Mouse (Mus musculus): ENCODE data around the gene Zswim2. TPM values are rescaled to one million over a fixed set of nuclear protein-coding genes. Genes with fewer than 3 reads are reported as not detected.

Gene Zswim2
- polyA plus RNA-seq, 1 experiment: not detected

DNA sequence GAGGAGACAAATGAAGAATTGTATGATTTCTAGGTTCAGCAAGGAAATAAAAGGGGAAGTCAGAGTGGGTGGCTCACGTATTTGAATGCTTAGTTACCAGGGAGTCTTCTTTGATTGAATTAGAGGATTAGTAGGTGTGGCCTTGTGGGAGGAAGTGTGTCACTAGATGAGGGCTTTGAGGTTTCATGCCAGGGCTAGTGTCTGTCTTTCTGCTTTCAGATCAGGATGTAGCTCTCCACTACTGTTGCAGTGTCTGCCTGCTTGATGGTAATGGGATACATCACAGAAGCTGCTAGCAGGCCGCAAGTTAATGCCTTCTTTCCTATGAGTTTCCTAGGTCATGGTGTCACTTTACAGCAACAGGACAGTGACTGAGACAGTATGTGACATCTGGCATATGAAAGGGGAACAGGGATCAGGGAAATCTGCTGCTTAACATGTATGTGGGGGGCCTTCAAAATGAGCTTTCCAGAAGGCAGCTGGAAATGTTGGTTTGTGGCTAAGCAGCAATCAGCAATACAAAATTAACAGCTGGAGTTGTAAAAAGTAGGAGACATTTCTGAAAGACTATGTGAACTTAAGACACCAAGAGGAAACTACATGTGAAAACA, 11.4 kb downstream of the Zswim2 start:
- no peak overlapping the region for H3K27ac ChIP-seq (ENCODE audit: control insufficient read depth, insufficient read depth, low read depth, low read length, poor library complexity)
- no peak overlapping the region for H3K4me3 ChIP-seq (replicated peaks; ENCODE audit: control insufficient read depth, low read depth, low read length)
- no peak for TF ChIP-seq CTCF (IDR thresholded peaks at IDR 0.05; ENCODE audit: control insufficient read depth, insufficient read depth, low read length)
- no peak for TF ChIP-seq POLR2A (IDR thresholded peaks at IDR 0.05; ENCODE audit: borderline replicate concordance, control insufficient read depth, low read depth, low read length)
- no peaks in the 10 kb centered on the region for H3K4me1 ChIP-seq (ENCODE audit: control insufficient read depth, insufficient read depth, low read length)
- WGBS: 5% methylated on average over 2 of the region's 2 CpGs

DNA sequence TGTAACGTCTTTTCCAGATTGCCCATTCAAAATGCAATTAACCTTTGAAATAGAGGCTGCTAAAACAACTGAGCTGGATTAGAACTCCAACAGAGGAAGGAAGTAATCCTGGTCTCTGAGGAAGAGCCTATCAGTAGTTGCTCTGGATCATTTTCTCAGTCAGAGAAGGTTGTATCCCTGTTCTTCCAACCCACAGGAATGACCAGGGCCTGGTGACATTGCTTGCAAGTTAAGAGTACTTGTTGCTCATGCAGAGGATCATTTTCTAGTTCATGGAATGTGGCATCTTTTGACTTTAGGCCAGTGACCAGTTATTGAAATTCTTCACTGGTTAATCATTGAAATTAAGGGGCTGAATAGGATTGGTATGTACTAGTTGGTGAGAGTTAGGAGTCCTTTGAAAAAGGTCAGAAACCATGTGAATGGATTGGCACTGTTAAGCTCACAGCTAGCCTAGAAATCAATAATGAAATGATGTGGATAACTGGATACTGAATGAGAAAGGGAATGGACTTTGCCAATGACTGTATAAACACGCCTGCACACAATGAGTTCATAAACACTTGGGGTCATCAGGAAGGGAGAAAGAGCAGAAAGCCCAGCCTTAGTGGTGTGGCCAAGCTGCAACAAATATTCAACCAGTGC, 39.0 kb downstream of the Zswim2 start:
- 71% methylated on average over 2 of the region's 2 CpGs for WGBS
- Histone ChIP-seq H3K4me1 (ENCODE audit: control insufficient read depth, insufficient read depth, low read length) (no peaks in the 10 kb centered on the region), H3K4me3 (replicated peaks; ENCODE audit: control insufficient read depth, low read depth, low read length) (no peak overlapping the region), H3K27ac (ENCODE audit: control insufficient read depth, insufficient read depth, low read depth, low read length, poor library complexity) (no peak overlapping the region)
- TF ChIP-seq CTCF (IDR thresholded peaks at IDR 0.05; ENCODE audit: control insufficient read depth, insufficient read depth, low read length): no peak
- TF ChIP-seq POLR2A (IDR thresholded peaks at IDR 0.05; ENCODE audit: borderline replicate concordance, control insufficient read depth, low read depth, low read length): no peak

DNA sequence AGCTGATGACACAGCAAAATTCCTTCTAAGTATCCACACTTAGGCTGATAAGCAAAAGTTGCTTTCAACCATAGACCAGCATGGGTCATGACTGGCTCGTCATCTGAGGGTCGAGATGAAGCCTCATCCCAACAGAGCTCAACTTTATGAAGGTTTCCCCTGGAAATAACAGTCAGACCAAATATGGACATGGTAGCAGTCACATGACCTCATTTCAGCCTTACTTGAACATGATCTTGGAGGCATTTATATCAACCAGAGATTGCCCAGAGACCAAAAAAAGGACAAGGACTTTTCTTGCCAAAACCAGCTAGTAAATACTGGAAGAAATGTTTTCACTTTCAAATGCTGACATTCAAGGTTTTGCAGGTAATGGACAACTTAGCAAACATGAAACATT, 47.3 kb downstream of the Zswim2 start:
- TF ChIP-seq CTCF (IDR thresholded peaks at IDR 0.05; ENCODE audit: control insufficient read depth, insufficient read depth, low read length) (no peak), POLR2A (IDR thresholded peaks at IDR 0.05; ENCODE audit: borderline replicate concordance, control insufficient read depth, low read depth, low read length) (no peak)
- no peak overlapping the region for H3K27ac ChIP-seq (ENCODE audit: control insufficient read depth, insufficient read depth, low read depth, low read length, poor library complexity)
- H3K4me1 ChIP-seq (ENCODE audit: control insufficient read depth, insufficient read depth, low read length): no peaks in the 10 kb centered on the region
- WGBS: 70% methylated on average over 2 of the region's 2 CpGs
- no peak overlapping the region for H3K4me3 ChIP-seq (replicated peaks; ENCODE audit: control insufficient read depth, low read depth, low read length)

DNA sequence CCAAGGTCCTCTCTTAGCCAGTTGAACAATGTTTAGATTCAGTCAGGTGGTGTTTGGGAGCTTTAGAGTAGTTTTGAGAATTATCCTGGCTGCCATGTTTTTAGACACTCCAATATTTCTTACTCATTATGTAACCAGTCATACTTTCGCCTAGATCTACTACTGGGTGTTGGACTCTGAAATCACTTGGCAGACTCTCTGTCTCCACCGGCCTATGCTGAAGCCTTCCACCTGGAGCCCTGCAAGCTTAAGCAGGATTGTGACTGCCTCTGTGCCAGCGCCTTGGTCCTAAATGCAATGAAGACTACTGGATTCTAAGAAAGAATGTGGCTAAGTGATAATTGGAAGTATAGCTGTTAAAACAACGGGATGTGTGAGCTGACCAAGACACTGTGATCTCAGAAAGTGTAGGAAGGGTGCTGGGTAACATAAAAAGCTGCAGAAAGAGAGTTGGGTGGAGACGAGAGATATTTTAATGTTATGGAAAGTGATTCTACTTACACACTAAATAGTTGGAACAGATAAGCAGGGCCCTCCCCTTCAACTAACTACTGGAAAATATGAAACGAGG, 57.1 kb downstream of the Zswim2 start:
- 76% methylated on average over 6 of the region's 6 CpGs for WGBS
- TF ChIP-seq CTCF (IDR thresholded peaks at IDR 0.05; ENCODE audit: control insufficient read depth, insufficient read depth, low read length) (no peak), POLR2A (IDR thresholded peaks at IDR 0.05; ENCODE audit: borderline replicate concordance, control insufficient read depth, low read depth, low read length) (no peak)
- Histone ChIP-seq H3K27ac (ENCODE audit: control insufficient read depth, insufficient read depth, low read depth, low read length, poor library complexity) (no peak overlapping the region), H3K4me1 (ENCODE audit: control insufficient read depth, insufficient read depth, low read length) (no peaks in the 10 kb centered on the region), H3K4me3 (replicated peaks; ENCODE audit: control insufficient read depth, low read depth, low read length) (no peak overlapping the region)

Other genes with a start within 250 kb of the Zswim2 start
- gene Itgav, start 216.8 kb downstream of the Zswim2 start, polyA plus RNA-seq (2011; ENCODE audit: insufficient read depth, insufficient read length, low replicate concordance, missing spikeins): 17.6 and 24.7 TPM in 2 replicates
- gene Fam171b, start 128.6 kb downstream of the Zswim2 start, polyA plus RNA-seq (2011; ENCODE audit: insufficient read depth, insufficient read length, low replicate concordance, missing spikeins): not detected in 2 replicates
- not detected in 2 replicates for gene Gm13698, start 14.5 kb upstream of the Zswim2 start, polyA plus RNA-seq (2011; ENCODE audit: insufficient read depth, insufficient read length, low replicate concordance, missing spikeins)
- not detected in 2 replicates for gene Gm13693, start 20.3 kb upstream of the Zswim2 start, polyA plus RNA-seq (2011; ENCODE audit: insufficient read depth, insufficient read length, low replicate concordance, missing spikeins)
- gene Gm13695, start 26.1 kb upstream of the Zswim2 start, polyA plus RNA-seq (2011; ENCODE audit: insufficient read depth, insufficient read length, low replicate concordance, missing spikeins): not detected in 2 replicates
- not detected in 2 replicates for gene Gm13696, start 31.9 kb upstream of the Zswim2 start, polyA plus RNA-seq (2011; ENCODE audit: insufficient read depth, insufficient read length, low replicate concordance, missing spikeins)
- not detected in 2 replicates for gene Gm13694, start 37.7 kb upstream of the Zswim2 start, polyA plus RNA-seq (2011; ENCODE audit: insufficient read depth, insufficient read length, low replicate concordance, missing spikeins)
- not detected in 2 replicates for gene Gm13697, start 43.5 kb upstream of the Zswim2 start, polyA plus RNA-seq (2011; ENCODE audit: insufficient read depth, insufficient read length, low replicate concordance, missing spikeins)
- not detected in 2 replicates for gene Gm13691, start 49.3 kb upstream of the Zswim2 start, polyA plus RNA-seq (2011; ENCODE audit: insufficient read depth, insufficient read length, low replicate concordance, missing spikeins)

Data from bone marrow, adult 2 months (tissue).